Mouse (Mus musculus) mature B cell (primary cell): Measurements from ENCODE around the gene Htr5b.

Source experiments
- in situ Hi-C: fragments of 300-500 bp; cut with MboI; formaldehyde crosslinking; loops from 2 replicates; pipeline ENCODE4 v1.14.3; 2019

Htr5b gene

GRCm38 (mm10) chr1:121528399-121528720, at the start of gene Htr5b:
Gene Htr5b, minus strand, starts transcription at chr1:121528465.
- in situ Hi-C loops: no loop called here

DNA sequence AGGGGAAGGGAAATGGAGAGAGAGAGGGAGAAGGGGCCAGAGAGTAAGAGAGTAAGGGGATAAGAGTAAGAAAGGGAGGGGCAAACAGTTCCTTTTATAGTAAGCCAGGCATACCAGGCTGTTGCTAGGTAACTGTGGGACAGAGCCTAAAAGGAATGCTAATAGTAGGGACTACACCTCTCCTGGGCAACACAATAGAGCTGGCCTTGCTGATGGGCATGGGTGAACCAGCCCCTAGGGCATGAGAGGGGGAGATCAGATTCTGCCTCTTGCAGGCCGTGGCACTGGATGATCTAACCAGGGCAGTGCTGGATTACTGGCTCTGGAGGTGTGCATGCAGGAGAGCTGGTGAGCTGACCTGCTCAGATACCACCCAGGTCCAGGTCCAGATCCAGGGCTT, 49.2 kb upstream of the Htr5b start:
- in situ Hi-C loops: no loop called here

GRCm38 (mm10) chr1:121570522-121570921, 42.3 kb upstream of the Htr5b start:
- in situ Hi-C loops: loop anchor here (25.0 kb wide), 2 partner anchors 258 to 1433 kb away; no protein-coding TSS in a partner anchor

DNA sequence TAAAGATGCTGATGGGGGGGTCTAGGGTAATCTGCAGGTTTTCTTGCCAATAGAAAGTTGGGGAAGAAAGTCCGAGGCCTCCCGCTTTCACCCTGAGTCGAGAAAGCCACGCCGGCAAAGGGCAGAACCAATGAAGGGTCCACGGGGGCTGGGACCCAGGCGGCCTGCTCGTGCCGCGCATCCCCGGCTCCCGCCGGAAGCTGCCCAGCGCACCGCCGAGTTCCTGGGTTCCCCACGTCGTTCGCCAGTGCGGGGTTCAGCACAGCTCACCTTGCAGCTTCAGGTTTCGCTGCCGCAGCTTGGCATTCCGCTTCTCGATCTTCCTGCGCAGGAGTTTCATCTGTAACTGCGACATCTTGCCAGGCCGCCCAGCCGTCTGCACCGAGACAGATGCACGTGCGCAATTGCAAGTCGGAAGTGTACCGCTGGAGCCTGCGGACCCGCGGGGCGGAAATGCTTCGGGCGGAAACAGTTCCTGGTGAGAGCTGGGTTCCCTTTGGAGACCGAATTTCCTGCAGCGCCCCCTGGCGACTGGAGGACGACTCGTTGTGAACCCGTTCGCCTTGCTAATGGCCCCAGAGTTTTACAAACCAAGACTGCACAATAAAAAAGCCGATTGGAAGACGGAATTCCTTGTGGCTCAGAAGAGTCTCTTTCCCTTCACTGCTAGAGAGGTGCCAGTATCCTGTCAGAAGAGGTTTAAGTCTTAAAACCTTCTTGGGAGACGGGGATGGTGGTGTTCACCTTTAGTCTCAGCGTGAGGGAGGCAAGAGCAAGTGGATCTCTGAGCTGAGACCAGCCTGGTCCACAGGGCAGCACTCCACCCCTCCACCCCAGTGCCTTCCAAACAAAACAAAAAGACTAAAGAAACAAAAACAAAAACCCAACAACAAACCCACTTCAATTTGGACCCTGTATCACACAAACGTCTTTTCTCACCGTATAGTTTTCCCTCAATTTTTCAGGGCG, 39.5 kb upstream of the Htr5b start, which contains the start of gene Ddx18:
Ddx18 (minus strand) TSS at position 469 of the 969 bp plus-strand sequence.
- in situ Hi-C loops: loop anchor here (25.0 kb wide), 2 partner anchors 256 to 1431 kb away; no protein-coding TSS in a partner anchor

DNA sequence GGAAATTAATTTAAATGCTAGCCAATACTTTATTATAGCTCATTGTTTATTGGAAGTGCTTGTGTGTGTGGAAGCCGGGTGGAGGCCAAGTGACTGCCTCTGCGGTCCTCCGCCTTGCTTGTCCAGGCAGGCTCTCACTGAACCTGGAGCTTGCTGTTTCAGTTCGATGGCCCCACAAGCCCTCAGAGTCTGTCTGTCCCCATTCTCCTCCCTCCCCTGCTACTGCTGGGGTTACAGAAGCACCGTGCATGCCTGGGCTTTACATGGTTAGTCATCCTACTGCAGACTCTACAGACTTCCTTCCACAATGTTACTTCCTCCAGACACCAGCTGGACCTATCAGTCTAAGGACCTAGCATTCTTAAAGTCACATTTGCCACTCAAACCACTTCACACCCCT, 29.6 kb upstream of the Htr5b start:
- in situ Hi-C loops: loop anchor here (10.0 to 25.0 kb wide), 3 partner anchors 123 to 1421 kb away; partner anchors contain the start of gene Ccdc93

- in situ Hi-C loops: loop anchor here (10.0 to 25.0 kb wide), 3 partner anchors 117 to 1414 kb away; partner anchors contain the start of gene Ccdc93
Observed at GRCm38 (mm10) chr1:121551457-121551835, 23.2 kb upstream of the Htr5b start.

DNA sequence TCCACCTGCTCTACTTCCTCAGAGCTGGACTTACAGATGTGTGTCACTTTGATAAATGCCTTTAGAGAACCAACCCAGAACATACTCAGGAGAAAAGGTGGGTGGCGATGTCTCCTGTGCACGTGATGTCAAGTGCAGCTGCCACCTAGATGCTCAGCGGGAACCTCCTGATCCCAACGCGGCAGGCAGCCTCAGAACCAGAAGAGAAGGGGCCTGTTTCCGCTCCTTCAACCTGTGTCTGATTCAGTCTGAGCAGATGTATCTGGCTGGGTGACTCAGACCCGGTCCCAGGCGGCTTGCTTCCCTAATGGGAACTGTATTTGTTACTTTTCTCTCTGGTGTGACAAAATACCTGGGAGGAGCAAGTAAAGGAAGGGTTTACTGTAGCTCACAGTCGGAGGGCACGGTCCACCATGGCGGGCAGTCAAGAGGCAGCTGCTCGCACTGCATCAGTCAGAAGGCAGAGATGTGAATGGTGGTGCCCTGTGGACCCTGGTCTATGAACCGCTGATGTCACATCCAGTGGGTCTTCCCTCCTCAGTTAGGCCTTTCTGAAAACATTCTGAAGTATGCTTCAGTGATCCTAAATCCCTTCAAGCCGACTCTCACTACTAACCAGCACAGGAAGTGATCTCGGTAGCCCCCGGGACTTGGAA, 22.7 kb upstream of the Htr5b start:
- in situ Hi-C loops: loop anchor here (10.0 to 25.0 kb wide), 3 partner anchors 116 to 1414 kb away; partner anchors contain the start of gene Ccdc93

GRCm38 (mm10) chr1:121549456-121549855, 21.2 kb upstream of the Htr5b start:
- in situ Hi-C loops: no loop called here

- in situ Hi-C loops: no loop called here
Observed at GRCm38 (mm10) chr1:121548667-121549066, 20.4 kb upstream of the Htr5b start.

DNA sequence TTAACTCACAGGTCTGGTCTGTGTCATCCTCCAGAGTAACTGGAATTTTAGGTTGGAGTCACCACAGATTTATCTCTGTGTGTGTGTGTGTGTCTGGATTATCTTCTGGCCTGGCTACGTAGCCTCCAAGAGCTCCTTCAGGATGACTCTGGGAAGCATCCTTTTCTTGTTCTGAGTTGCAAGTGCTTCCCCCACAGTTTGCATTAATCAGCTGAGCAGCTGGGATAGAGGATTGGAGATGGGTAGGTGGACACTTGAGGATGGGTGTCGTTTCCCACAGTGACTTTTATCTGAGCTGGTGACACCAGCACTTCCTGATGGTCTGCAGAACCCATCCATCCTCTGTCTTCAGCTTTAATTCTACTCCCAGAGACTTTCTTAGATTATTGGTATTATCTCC, 18.6 kb upstream of the Htr5b start:
- in situ Hi-C loops: no loop called here

DNA sequence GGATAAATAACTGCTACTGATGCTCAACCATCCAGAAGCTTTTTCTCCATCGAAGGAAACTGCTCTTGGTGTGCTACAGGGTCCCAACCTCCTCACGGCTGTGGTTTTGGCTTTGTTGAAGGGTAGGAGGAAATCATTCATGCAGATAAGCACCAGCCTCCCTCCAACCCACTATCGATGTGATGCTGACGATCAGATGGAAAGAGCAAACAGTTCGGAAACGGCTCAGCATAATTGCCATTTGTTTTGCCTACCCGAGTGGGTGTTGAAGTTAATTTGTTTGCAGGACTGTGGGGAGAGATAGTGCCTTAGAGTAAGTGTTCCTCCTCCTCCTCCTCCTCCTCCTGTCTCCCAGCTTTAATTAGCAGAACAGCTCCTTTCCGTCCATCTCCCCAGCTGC, 12.1 kb upstream of the Htr5b start:
- in situ Hi-C loops: no loop called here

GRCm38 (mm10) chr1:121531439-121531838, 3.2 kb upstream of the Htr5b start:
- in situ Hi-C loops: no loop called here

DNA sequence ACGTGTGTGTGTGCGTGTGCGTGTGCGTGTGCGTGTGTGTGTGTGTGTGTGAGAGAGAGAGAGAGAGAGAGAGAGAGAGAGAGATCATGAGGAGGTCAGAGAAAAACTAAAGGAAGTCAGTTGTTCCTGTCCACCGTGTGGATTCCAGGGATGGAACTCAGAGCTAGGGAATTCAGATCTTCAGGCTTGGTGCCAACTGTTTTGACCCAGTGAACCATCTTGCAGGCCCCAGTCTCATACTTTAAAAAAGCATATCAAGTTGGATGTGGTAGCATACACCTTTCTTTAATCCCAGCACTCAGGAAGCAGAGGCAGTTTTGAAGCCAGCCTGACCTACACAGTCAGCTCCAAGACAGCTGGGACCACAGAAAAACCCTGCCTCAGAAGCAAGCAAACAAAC, 1.0 kb upstream of the Htr5b start:
- in situ Hi-C loops: no loop called here

- in situ Hi-C loops: no loop called here
Observed at GRCm38 (mm10) chr1:121527600-121528398, 466 bp downstream of the Htr5b start.

DNA sequence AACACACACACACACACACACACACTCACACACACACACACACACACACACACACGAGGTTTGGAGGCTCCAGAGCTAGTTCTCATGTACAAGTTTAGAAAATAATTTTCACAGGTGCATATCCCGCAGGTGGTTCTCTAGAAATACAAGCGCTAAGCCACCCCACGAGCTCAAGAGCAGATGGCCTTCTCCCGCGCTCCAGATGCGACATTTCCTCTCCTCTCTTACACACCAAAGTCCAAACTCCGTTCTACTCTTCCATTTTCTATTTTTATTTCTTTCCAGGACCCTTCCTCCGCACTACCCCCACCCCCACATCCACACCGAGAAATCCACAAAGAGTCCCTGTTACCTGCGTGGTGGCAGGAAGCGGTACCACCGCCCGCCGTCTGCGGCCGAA, 1.2 kb downstream of the Htr5b start:
- in situ Hi-C loops: no loop called here

- in situ Hi-C loops: no loop called here
Observed at GRCm38 (mm10) chr1:121518609-121519008, 9.7 kb downstream of the Htr5b start.

- in situ Hi-C loops: no loop called here
Observed at GRCm38 (mm10) chr1:121511966-121512365, 16.3 kb downstream of the Htr5b start.

GRCm38 (mm10) chr1:121511186-121511585, 17.1 kb downstream of the Htr5b start:
- in situ Hi-C loops: no loop called here

- in situ Hi-C loops: no loop called here
Observed at GRCm38 (mm10) chr1:121510420-121511140, 17.7 kb downstream of the Htr5b start.

GRCm38 (mm10) chr1:121508729-121509128, 19.5 kb downstream of the Htr5b start:
- in situ Hi-C loops: no loop called here

GRCm38 (mm10) chr1:121497093-121497492, 31.2 kb downstream of the Htr5b start:
- in situ Hi-C loops: no loop called here
